Mouse (Mus musculus) lung, adult 2 months (tissue): ENCODE data around the gene Wdr31.

Experiments
- CTCF ChIP-seq: fragments of 200-500 bp; IDR thresholded peaks from 2 replicates; pipeline ENCODE4 v1.5.1; 2011; ENCODE audit warnings: mild to moderate bottlenecking, low read length, control low read depth; ENCODE audit not compliant: insufficient read depth
- POLR2A ChIP-seq: fragments of 200-500 bp; IDR thresholded peaks from 2 replicates; pipeline ENCODE4 v1.6.1; 2011; ENCODE audit warnings: low read depth, mild to moderate bottlenecking, control low read depth, low read length, borderline replicate concordance; ENCODE audit errors: extremely low read depth

GRCm38 (mm10) chr4:62492682-62493081 is 22.0 kb upstream of the Wdr31 start:
- TF ChIP-seq CTCF: no peak
- TF ChIP-seq POLR2A: no peak
